Mouse (Mus musculus) testis, adult 2 months (tissue): ENCODE data around the gene Eme1.

Experiments
- CTCF ChIP-seq: fragments of 200-500 bp; IDR thresholded peaks from 2 replicates; pipeline ENCODE4 v1.5.1; 2012; ENCODE audit warnings: low read depth, mild to moderate bottlenecking, inconsistent platforms, low read length, moderate library complexity; ENCODE audit not compliant: control insufficient read depth, insufficient read depth, insufficient replicate concordance
- POLR2A ChIP-seq: fragments of 200-500 bp; IDR thresholded peaks from 2 replicates; pipeline ENCODE4 v1.6.1; 2012; ENCODE audit warnings: low read depth, mild to moderate bottlenecking, inconsistent platforms, low read length, moderate library complexity; ENCODE audit not compliant: control insufficient read depth

- no peak for TF ChIP-seq CTCF
- TF ChIP-seq POLR2A, result no peak
Measured at GRCm38 (mm10) chr11:94601321-94602281, 52.2 kb downstream of the Eme1 start, which contains the start of gene Acsf2.
